Mouse (Mus musculus): ENCODE measurements around the gene Epha1. TPM values are rescaled to one million over a fixed set of nuclear protein-coding genes. Genes with fewer than 3 reads are reported as not detected.

The Epha1 gene
- under 1 TPM in 3 of 4 experiments, not detected in 1; 0.23 to 0.68 (median 0.28) TPM for total RNA-seq (2022)

DNA sequence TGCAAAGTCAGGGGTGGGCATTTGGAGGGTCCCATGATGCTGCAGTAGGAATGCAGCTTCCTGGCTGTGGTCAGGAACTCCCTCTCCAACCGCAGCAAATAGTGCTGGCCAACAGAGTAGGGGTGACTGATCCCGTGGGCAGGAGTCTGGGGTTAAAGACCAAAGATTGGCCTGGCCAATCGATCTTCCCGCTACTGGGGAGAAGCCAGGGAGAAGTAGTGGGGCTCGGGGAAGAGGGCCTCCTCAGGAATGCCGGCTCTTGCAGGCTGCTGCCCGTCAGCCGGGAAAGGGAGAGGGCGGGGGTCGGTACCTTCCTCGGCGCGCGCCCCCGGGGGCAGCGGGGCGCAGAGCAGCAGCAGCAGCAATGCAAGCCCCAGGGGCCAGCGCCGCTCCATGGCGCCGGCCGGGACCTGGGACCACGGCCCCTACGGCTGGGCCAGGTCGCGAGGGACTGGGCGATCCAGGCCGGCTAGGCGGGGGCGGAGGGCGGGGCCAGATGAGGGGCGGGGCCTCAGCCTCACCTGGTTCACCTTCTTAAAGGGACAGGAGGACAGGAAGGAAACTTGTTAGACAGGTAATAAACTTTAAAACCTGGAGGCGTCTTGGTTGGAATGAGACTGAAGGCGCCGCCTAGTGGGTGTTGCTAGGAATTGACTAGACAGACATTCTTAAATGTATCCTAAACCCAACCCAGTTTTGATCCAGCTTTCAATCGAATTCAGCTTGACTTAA, at the start of gene Epha1:
Gene Epha1, minus strand, starts transcription at position 453 of the 732 bp plus-strand sequence.
- no peak for DNase-seq (ENCODE audit: low spot score in 2 of 2)

- DNase-seq (ENCODE audit: low spot score in 2 of 2) = no peak
Measured at GRCm38 (mm10) chr6:42421439-42421838, 48.4 kb upstream of the Epha1 start.

- DNase-seq (ENCODE audit: low spot score in 2 of 2) = no peak
Measured at GRCm38 (mm10) chr6:42419443-42419842, 46.4 kb upstream of the Epha1 start.

DNA sequence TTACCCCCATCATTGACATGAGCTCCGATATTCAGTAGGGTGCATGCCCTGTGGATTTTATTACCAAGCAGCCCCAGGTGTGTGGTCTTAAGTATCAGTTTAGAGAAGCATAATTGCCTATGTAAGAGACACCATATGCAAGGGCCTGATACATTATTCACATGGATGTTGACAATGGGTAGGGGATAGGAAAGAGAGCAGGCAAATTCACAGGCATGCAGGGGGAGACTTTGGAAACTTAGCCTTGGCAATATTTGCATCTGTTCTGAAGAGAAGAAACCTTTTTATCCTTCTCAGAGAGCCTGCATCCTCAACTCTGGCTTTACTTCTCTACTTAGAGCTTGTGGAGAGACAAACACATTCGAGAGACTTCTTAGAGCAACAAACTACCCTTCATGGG, 32.1 kb upstream of the Epha1 start, which contains the start of gene Tas2r135:
Gene Tas2r135, plus strand, starts transcription at position 301 of the 400 bp plus-strand sequence.
- no peak for DNase-seq (ENCODE audit: low spot score in 2 of 2)

DNA sequence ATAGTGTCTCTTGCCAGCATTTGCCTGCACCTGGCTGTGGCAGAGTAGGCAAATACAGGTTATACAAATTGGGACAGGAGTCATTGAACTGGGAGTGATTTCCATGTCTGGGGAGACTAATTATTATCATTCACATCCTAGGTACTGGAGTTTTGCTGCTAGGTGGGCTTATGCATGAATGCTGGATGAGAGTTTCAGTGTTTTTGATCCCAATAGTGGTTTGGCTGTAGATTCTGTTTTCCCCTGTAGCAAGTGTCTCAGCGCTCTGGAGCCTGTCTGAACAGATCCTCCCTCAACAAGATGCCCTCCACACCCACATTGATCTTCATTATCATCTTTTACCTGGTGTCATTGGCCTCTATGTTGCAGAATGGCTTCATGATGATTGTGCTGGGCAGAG, 26.9 kb upstream of the Epha1 start, which contains the start of gene Tas2r143:
Gene Tas2r143, plus strand, starts transcription at position 301 of the 400 bp plus-strand sequence.
- DNase-seq (ENCODE audit: low spot score in 2 of 2) = no peak

GRCm38 (mm10) chr6:42398998-42399397, 25.9 kb upstream of the Epha1 start:
- DNase-seq (ENCODE audit: low spot score in 2 of 2) = no peak

GRCm38 (mm10) chr6:42398285-42398684, 25.2 kb upstream of the Epha1 start:
- no peak for DNase-seq (ENCODE audit: low spot score in 2 of 2)

GRCm38 (mm10) chr6:42397041-42397657, 24.1 kb upstream of the Epha1 start:
- DNase-seq (ENCODE audit: low spot score in 2 of 2) = no peak

DNA sequence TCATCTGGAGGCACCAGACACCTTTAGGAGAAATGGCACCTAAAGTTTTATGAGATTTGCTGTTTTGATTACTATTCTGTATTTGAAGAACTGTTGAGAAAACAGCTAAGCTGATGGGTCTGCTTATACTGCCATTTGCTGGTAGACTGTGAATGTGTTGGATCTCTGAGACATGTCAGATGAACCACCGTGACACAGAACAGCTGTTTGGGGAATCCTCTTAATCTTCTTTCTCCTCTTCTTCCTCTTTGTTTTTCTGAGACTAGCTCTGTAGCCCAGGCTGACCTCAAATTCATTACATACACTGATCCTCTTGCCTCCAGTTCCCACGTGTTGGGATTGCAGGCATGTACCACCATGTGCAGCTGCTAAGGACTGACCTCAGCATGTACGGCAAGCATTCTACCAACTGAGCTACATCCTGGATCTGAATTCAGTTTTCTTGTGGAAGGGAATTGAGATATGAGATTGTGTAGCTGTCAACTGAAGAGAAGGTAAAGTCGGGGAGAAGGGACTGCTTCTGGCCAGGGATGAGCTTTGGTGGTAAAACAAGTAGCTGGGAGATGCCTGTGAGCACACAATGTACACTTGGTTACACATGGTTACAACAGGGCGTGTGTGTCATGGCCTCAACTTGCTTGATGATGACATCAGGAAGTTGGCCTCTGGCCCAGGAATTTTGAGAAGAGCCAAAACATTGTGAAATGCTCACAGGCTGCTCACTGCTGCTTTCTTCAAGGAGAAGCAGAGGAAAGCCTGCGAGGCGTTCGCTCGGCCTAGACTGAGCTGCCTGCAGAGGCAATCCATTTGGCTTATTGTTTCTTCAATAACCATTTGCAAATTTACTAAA, 23.1 kb upstream of the Epha1 start:
- no peak for DNase-seq (ENCODE audit: low spot score in 2 of 2)

DNA sequence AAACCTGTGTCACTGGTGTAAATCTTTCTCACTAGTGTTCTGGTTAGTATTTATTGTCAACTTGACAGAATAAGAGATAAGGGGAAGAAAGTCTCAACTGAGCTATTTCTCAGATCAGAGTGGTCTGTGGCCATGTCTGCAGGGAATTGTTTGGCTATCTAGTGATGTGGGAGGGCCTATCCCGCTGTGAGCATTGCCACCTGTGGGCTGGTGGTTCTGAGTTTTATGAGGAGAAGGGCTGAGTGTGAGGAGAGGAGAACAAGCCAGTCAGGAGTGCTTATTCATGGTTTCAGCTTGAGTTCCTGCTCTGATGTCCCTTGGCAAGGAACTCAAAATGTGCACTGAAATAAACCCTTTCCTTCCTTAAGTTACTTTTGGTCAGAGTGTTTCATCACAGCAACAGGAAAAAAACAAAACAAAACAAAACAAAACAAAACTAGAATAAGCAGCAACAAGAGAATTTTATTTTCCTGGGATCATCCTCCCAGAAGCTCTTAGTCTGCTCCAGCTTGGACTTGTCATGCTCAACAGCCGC, 18.8 kb upstream of the Epha1 start:
- no peak for DNase-seq (ENCODE audit: low spot score in 2 of 2)

GRCm38 (mm10) chr6:42385635-42386034, 12.6 kb upstream of the Epha1 start:
- DNase-seq (ENCODE audit: low spot score in 2 of 2) = peak in 1 of 2 experiments; percentile 43

GRCm38 (mm10) chr6:42383360-42383759, 10.3 kb upstream of the Epha1 start:
- no peak for DNase-seq (ENCODE audit: low spot score in 2 of 2)

DNA sequence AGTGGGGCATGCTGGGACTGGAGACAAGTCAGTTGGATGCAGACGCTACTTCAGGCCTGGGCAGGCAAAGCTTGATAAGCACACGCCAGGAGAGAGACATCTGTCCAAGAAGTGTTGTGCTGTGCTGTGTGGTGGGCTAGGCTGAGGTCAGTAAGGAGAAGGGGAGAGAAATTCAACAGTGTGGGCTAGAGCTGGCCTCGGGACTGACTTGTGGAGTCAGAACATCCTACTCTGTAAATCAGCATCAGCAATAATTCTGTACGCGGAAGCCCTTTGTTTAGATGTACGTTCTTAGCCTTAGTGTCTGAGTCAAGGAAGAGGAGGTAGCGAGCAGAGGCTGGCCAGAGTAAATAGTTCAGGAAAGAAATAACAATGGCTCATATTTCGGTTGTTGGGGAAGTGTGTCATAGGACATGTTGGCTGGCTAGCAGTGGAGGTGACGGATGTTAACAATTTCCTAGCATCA, 8.9 kb upstream of the Epha1 start:
- DNase-seq (ENCODE audit: low spot score in 2 of 2) = no peak

DNA sequence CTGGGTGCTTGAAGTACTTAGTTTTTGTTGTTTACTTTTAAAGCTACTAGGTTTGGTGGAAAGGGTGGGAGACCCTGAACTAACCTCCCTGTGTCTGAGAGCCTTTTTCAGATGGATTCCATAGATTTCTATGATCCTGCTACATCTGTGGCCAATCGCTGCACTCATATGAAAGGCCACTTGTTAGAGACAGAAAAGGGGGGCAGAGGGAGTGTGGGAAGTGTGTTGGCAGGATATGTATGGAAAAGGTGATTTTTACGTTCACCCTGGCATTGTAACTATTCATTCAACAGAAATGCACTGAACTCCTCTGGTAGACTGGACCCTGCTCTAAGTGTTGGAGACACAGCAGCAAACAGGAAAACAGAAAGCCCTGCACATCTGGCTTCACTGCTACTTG, 8.2 kb upstream of the Epha1 start:
- DNase-seq (ENCODE audit: low spot score in 2 of 2) = no peak

DNA sequence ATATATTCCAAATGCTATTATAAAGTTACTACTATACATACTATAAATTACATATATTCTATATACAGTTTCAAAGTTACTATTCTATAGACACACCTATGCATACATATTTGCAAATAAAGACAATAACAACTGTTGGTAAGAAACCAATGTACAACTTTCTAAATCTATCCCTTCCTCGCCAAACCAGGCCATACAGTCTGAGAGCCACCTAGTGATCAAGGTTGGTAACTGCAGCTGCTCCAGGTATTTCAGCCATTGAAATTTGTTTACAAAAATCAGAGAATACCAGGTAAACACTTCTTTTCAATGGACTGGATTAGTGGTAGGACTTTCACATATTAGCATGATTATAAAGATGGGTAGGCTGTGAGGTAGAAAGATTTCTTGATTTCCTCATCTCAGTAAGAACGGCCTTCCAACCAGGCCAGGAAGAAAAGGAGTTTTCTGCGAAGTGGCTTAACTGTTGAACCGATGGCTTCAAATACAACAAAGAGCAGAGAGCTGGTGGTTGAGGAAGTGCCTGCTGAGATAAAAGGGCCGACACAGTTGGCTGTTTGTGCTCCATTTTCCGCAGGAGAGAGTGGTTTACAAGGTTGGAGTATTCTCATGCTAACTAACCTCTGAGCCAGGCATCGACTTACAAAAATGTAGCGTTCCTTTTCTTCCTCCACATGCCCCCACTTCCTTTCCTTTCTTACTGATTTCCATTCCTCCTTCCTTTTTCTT, 7.5 kb upstream of the Epha1 start:
- DNase-seq (ENCODE audit: low spot score in 2 of 2) = no peak

DNA sequence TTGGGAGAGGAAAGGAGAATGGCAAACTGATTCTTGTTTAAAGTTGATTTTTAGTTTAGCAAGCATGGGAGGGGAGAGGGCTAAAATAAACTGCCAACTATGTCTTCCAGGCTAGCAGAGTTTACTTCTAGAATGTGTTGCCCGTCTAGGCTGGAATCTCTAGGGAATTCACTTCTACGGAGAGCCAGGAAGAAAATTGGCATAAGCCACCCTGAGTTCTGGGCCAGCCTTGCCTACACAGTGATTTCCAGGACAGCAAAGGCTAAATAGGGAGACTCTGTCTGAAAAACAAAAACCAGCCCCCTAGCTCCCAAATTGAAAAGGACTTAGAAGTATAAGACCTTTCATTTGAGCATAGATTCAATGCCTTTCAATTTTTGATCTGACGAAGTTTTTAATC, 6.5 kb upstream of the Epha1 start:
- DNase-seq (ENCODE audit: low spot score in 2 of 2) = no peak

GRCm38 (mm10) chr6:42377280-42377679, 4.2 kb upstream of the Epha1 start:
- no peak for DNase-seq (ENCODE audit: low spot score in 2 of 2)

DNA sequence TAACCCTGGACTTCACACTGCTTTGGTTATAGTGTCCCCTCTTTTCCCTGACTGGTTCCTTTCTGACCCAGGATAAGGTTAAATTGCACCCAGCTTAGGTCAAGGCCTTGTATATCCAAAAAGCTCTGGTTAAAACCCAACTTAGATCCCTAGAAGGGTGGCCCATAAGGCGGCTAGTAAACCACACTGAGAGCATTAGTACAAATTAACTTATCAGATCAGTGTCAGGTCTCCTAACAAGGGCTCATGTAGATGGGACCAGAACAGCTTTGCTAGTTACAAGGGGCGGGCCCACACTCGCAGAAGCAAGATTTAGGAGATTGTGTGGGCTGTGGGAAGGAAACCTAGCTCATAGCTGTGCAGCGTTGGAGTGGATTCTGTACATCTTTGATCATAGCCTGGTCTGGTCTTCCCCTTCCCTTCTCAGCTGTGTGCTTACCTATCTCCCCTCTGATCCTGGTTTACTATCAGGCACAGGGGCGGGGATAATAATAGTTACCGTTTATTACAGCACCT, 3.5 kb upstream of the Epha1 start:
- no peak for DNase-seq (ENCODE audit: low spot score in 2 of 2)

DNA sequence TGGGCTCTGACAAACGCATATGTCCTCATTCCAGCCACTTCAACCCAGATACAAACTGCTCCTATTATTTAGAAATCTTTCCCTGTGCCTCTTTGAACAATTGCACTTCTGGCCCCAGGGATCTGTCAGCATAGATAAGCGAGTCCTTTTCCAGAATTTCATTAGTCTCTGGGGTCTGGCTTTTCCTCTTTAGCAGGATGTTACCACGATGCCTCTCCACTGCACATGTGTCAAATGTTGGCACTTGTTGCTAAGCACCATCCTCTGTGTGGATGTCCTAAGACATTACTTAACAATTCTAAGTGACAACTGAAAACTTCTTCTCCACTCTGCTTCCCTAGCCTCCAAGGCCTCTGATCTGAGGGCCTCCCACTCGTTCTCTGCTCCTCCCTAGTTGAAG, 2.9 kb upstream of the Epha1 start:
- DNase-seq (ENCODE audit: low spot score in 2 of 2) = no peak

DNA sequence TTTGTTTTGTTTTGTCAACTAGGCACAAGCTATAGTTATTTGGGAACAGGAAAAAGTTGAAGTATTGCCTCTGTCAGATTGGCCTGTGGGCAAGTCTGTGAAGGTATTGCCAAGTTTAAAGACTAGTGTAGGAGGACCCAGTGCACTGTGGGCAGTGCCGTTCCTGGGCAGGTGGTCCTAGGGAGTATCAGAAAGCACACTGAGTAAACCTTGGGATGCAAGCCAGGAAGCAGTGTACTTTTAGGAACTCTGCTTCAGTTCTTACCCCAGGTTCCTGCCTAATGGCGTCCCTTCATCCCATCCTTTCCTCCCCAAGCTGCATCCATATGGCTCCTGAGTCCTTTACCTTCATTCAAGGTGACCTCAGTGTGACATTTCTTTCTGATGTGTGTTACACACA, 2.1 kb upstream of the Epha1 start:
- no peak for DNase-seq (ENCODE audit: low spot score in 2 of 2)

DNA sequence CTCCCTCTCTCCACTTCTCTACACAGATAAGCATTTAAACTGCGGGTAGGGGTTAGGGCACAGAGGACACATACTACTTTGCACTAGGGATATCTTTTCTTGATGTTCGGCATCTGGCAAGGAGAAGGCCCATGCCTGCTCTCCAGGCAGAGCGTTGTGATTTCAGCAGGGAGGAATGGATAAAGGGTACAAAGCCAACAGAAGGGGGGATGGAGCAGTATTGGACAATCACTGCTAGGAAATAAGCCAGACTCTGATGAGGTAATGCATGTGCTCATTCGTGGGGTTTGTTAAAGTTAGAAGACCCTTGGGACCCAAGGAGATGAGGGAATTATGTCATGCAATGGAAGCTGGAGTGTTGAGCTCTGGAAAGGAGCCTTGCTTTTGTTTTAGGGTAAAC, 1.6 kb upstream of the Epha1 start:
- DNase-seq (ENCODE audit: low spot score in 2 of 2) = no peak
